Mouse (Mus musculus): ENCODE data around the gene Hgfac. TPM values are rescaled to one million over a fixed set of nuclear protein-coding genes. Genes with fewer than 3 reads are reported as not detected.

The Hgfac gene
- polyA plus RNA-seq, 1 experiment = 1.1 TPM

GRCm38 (mm10) chr5:35058216-35058615 lies 16.9 kb downstream of the Hgfac start:
- TF ChIP-seq EP300 (IDR thresholded peaks at IDR 0.05; ENCODE audit: insufficient read depth, low read depth, low read length) = no peak
- TF ChIP-seq POLR2A (IDR thresholded peaks at IDR 0.05; ENCODE audit: insufficient read depth, low read length) = no peak
- TF ChIP-seq CTCF (IDR thresholded peaks at IDR 0.05; ENCODE audit: low read depth, low read length) = no peak
- Histone ChIP-seq H3K4me3 (ENCODE audit: low read depth, low read length) (no peak overlapping the region), H3K27ac (ENCODE audit: insufficient read depth, low read length) (no peak overlapping the region), H3K9ac (ENCODE audit: low read depth, poor library complexity, severe bottlenecking) (no peak overlapping the region), H3K9me3 (replicated peaks; ENCODE audit: control insufficient read depth, insufficient read depth, low read length, poor library complexity, severe bottlenecking) (no peaks in the 10 kb centered on the region), H3K27me3 (ENCODE audit: control insufficient read depth, insufficient read depth, low read length, poor library complexity, severe bottlenecking) (no peaks in the 10 kb centered on the region; the same call in 1 of the 2 replicates), H3K4me1 (ENCODE audit: control insufficient read depth, insufficient read depth, low read length) (no peaks in the 10 kb centered on the region), H3K36me3 (ENCODE audit: control insufficient read depth, insufficient read depth, low read length, poor library complexity, severe bottlenecking) (no peaks in the 10 kb centered on the region)

GRCm38 (mm10) chr5:35060098-35060497 lies 18.8 kb downstream of the Hgfac start:
- no peaks in the 10 kb centered on the region; the same call in 1 of the 2 replicates for H3K27me3 ChIP-seq (ENCODE audit: control insufficient read depth, insufficient read depth, low read length, poor library complexity, severe bottlenecking)
- TF ChIP-seq POLR2A (IDR thresholded peaks at IDR 0.05; ENCODE audit: insufficient read depth, low read length) = no peak
- TF ChIP-seq CTCF (IDR thresholded peaks at IDR 0.05; ENCODE audit: low read depth, low read length) = no peak
- TF ChIP-seq EP300 (IDR thresholded peaks at IDR 0.05; ENCODE audit: insufficient read depth, low read depth, low read length) = no peak
- no peak overlapping the region for H3K4me3 ChIP-seq (ENCODE audit: low read depth, low read length)
- no peak overlapping the region for H3K27ac ChIP-seq (ENCODE audit: insufficient read depth, low read length)
- H3K36me3 ChIP-seq (ENCODE audit: control insufficient read depth, insufficient read depth, low read length, poor library complexity, severe bottlenecking) = no peaks in the 10 kb centered on the region
- no peaks in the 10 kb centered on the region for H3K9me3 ChIP-seq (replicated peaks; ENCODE audit: control insufficient read depth, insufficient read depth, low read length, poor library complexity, severe bottlenecking)
- no peaks in the 10 kb centered on the region for H3K4me1 ChIP-seq (ENCODE audit: control insufficient read depth, insufficient read depth, low read length)
- H3K9ac ChIP-seq (ENCODE audit: low read depth, poor library complexity, severe bottlenecking) = no peak overlapping the region

GRCm38 (mm10) chr5:35069841-35070240 lies 28.5 kb downstream of the Hgfac start:
- Histone ChIP-seq H3K9me3 (replicated peaks; ENCODE audit: control insufficient read depth, insufficient read depth, low read length, poor library complexity, severe bottlenecking) (no peaks in the 10 kb centered on the region), H3K4me1 (ENCODE audit: control insufficient read depth, insufficient read depth, low read length) (no peaks in the 10 kb centered on the region), H3K27ac (ENCODE audit: insufficient read depth, low read length) (no peak overlapping the region), H3K9ac (ENCODE audit: low read depth, poor library complexity, severe bottlenecking) (no peak overlapping the region), H3K27me3 (ENCODE audit: control insufficient read depth, insufficient read depth, low read length, poor library complexity, severe bottlenecking) (no peaks in the 10 kb centered on the region), H3K4me3 (ENCODE audit: low read depth, low read length) (no peak overlapping the region), H3K36me3 (ENCODE audit: control insufficient read depth, insufficient read depth, low read length, poor library complexity, severe bottlenecking) (no peaks in the 10 kb centered on the region)
- TF ChIP-seq CTCF (IDR thresholded peaks at IDR 0.05; ENCODE audit: low read depth, low read length) = no peak
- TF ChIP-seq EP300 (IDR thresholded peaks at IDR 0.05; ENCODE audit: insufficient read depth, low read depth, low read length) = no peak
- no peak for TF ChIP-seq POLR2A (IDR thresholded peaks at IDR 0.05; ENCODE audit: insufficient read depth, low read length)

GRCm38 (mm10) chr5:35070314-35070713 lies 29.0 kb downstream of the Hgfac start:
- Histone ChIP-seq H3K9me3 (replicated peaks; ENCODE audit: control insufficient read depth, insufficient read depth, low read length, poor library complexity, severe bottlenecking) (no peaks in the 10 kb centered on the region), H3K27me3 (ENCODE audit: control insufficient read depth, insufficient read depth, low read length, poor library complexity, severe bottlenecking) (no peaks in the 10 kb centered on the region), H3K4me3 (ENCODE audit: low read depth, low read length) (no peak overlapping the region), H3K36me3 (ENCODE audit: control insufficient read depth, insufficient read depth, low read length, poor library complexity, severe bottlenecking) (no peaks in the 10 kb centered on the region), H3K9ac (ENCODE audit: low read depth, poor library complexity, severe bottlenecking) (no peak overlapping the region), H3K4me1 (ENCODE audit: control insufficient read depth, insufficient read depth, low read length) (no peaks in the 10 kb centered on the region), H3K27ac (ENCODE audit: insufficient read depth, low read length) (no peak overlapping the region)
- TF ChIP-seq POLR2A (IDR thresholded peaks at IDR 0.05; ENCODE audit: insufficient read depth, low read length) (no peak), CTCF (IDR thresholded peaks at IDR 0.05; ENCODE audit: low read depth, low read length) (no peak), EP300 (IDR thresholded peaks at IDR 0.05; ENCODE audit: insufficient read depth, low read depth, low read length) (no peak)

- Histone ChIP-seq H3K27me3 (ENCODE audit: control insufficient read depth, insufficient read depth, low read length, poor library complexity, severe bottlenecking) (no peaks in the 10 kb centered on the region), H3K27ac (ENCODE audit: insufficient read depth, low read length) (no peak overlapping the region), H3K4me1 (ENCODE audit: control insufficient read depth, insufficient read depth, low read length) (no peaks in the 10 kb centered on the region), H3K4me3 (ENCODE audit: low read depth, low read length) (no peak overlapping the region), H3K9me3 (replicated peaks; ENCODE audit: control insufficient read depth, insufficient read depth, low read length, poor library complexity, severe bottlenecking) (no peaks in the 10 kb centered on the region), H3K9ac (ENCODE audit: low read depth, poor library complexity, severe bottlenecking) (no peak overlapping the region), H3K36me3 (ENCODE audit: control insufficient read depth, insufficient read depth, low read length, poor library complexity, severe bottlenecking) (no peaks in the 10 kb centered on the region)
- TF ChIP-seq EP300 (IDR thresholded peaks at IDR 0.05; ENCODE audit: insufficient read depth, low read depth, low read length) = no peak
- TF ChIP-seq CTCF (IDR thresholded peaks at IDR 0.05; ENCODE audit: low read depth, low read length) = no peak
- no peak for TF ChIP-seq POLR2A (IDR thresholded peaks at IDR 0.05; ENCODE audit: insufficient read depth, low read length)
These were observed 29.6 kb downstream of the Hgfac start for GRCm38 (mm10) chr5:35070953-35071352.

- no peaks in the 10 kb centered on the region for H3K4me1 ChIP-seq (ENCODE audit: control insufficient read depth, insufficient read depth, low read length)
- H3K27me3 ChIP-seq (ENCODE audit: control insufficient read depth, insufficient read depth, low read length, poor library complexity, severe bottlenecking) = no peaks in the 10 kb centered on the region
- no peaks in the 10 kb centered on the region for H3K36me3 ChIP-seq (ENCODE audit: control insufficient read depth, insufficient read depth, low read length, poor library complexity, severe bottlenecking)
- no peak overlapping the region for H3K27ac ChIP-seq (ENCODE audit: insufficient read depth, low read length)
- no peaks in the 10 kb centered on the region for H3K9me3 ChIP-seq (replicated peaks; ENCODE audit: control insufficient read depth, insufficient read depth, low read length, poor library complexity, severe bottlenecking)
- H3K9ac ChIP-seq (ENCODE audit: low read depth, poor library complexity, severe bottlenecking) = no peak overlapping the region
- TF ChIP-seq CTCF (IDR thresholded peaks at IDR 0.05; ENCODE audit: low read depth, low read length) (no peak), EP300 (IDR thresholded peaks at IDR 0.05; ENCODE audit: insufficient read depth, low read depth, low read length) (no peak), POLR2A (IDR thresholded peaks at IDR 0.05; ENCODE audit: insufficient read depth, low read length) (no peak)
- no peak overlapping the region for H3K4me3 ChIP-seq (ENCODE audit: low read depth, low read length)
These were observed 30.5 kb downstream of the Hgfac start for GRCm38 (mm10) chr5:35071855-35072254.

Measured in ES-Bruce4 (cell line).